Mouse (Mus musculus): ENCODE measurements around the gene Mrps31.
A peak's percentile ranks its signal among the peaks of the same experiment; 100 is the strongest.

Gene Mrps31

DNA sequence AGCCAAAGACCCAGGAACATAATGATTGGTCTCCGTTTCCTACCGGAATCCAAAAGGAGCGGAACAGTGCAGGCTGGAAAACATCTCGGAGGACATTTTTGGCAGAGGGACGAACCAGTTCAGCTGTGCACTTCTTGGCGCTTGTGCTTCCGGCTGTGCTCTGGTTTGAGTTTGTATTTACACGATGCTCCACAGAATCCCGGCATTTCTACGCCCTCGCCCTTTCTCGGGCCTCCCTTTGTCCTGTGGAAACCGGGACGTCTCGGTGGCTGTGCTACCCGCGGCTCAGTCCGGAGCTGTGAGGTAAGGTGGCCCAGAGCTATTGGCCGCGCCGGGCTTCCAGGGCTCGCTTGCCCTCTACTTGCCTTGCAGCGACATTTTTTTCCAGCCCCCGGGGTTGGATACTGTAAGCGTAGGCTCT, at the start of gene Mrps31:
Gene Mrps31, plus strand, starts transcription at position 80 of the 421 bp plus-strand sequence.
- DNase-seq, result peak; percentile 82

DNA sequence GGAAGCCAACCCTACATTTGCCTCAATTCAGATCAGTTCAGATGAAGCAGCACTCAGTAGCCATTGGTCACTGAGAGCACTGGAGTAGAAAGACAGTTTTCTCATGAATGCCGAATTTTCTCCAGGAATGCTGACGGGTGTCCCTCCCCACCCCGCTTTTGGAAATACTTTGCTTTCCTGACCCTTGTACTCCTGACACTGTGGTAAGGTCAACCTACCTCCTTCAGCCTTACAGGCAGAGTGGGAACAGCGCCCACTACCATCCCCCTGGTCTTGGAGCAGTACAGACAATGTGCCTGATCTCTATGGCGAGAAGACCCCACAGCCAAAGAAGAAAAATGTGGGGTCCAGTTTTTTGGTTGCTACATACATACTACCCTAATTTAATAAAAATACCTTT, 34.9 kb upstream of the Mrps31 start:
- DNase-seq, result no peak

DNA sequence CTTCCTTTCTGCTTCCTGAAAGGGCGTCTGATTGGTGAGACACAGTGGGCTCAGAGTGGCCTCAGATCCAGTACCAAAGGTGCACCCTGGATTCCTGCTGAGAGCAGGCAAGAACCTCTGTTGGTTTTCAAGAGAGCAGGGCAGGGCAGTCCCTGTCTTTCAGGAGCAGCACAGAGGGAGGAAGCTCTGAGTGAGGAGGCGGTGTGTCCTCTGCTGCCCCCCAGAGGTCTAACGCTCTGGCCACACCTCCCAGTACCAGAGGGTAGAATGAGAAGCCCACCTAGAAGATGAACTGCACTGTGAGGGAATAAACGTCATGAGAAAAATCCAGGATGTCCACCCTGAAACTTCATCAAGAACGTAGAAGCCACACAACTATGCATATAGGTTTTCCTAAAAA, 34.3 kb upstream of the Mrps31 start:
- DNase-seq, result no peak

DNA sequence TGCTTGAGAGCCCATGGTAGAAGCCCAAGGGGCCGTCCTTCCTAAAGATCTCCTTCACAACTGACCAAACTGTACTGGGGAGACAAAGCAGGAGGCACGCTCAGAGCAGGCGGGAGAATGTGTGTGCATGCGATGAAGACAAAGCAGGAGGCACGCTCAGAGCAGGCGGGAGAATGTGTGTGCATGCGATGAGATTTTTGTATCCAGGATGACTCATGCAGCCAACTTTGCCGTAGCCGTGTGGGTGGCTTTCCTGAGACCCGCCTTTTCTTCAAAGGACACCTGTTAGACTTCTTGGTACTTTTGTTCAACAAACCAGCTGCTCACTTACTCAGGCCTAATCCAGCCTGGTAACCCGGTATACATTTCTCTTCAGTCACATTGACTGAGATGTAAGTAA, 30.2 kb upstream of the Mrps31 start:
- DNase-seq, result no peak

DNA sequence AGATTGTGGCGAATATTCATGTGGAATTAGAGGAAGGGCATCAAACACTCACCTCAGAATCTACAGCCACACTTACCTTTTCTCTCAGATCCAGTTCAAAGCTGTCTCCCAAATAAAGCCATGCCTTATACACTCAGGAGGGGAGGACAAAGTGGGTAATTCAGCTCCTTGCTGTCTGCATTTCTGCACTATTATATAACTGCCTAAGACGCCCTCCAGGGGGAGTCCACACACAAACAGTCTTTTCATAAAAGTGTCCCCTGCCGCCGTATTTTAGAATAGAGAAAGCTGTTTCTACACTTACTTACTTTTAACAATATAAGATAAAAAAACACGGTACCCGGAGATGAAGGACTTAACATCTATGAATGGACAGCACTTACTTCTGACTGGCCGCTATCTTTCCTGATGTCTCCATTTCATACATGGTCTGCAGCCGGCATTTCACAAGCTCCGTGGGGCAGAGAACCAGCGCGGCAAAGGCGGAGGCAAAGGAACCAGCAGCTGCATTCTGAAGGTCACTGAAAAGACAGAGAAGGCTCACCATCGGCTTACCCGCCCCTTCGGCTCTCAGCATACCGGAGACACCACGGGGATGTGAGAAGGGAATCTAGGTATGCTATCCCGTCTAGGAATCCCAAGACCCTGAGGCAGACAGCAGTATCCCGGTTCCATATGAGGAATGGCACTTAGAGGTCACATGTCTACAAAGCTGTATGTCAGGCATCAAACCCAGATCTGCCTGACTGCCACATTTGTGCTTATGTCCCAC, 28.2 kb upstream of the Mrps31 start:
- no peak for DNase-seq

DNA sequence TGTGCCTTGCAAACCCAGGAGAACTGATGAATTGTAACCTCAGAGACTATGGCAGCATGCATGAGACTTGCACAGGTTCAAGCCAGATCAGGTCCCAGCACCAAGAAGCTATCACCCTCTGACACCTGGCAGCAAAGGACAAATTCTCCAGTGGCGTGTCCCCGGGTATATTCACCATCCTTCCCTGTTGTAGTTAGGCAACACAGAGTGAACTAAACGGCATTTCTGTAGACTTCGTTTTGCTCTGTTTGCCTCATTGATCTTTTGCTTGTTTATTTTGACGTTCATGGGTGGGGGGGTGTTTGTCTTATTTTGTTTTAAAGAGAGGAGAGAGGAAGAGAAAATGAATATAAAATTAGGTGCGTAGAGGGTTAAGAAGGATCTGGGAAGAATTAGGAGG, 26.0 kb upstream of the Mrps31 start:
- DNase-seq, result no peak

DNA sequence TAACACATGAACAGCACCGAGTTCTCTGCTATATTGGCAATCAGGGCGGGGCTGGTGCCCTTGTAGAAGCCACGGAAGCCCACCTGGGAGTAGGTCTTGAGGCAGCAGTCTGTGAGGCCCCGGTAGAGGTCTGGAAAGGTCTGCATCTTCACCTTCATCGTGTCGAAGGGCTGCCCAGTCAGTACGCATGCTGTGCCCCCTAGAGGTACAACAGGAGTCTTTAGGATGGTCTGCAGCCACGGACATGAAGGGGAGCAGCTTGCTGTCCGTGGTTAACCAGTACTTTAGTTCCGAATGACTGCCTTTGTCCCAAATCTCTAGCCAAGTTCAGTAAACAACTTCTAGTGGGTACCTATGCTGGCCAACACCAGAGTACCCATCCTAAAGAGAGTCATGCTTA, 21.3 kb upstream of the Mrps31 start:
- DNase-seq, result no peak

DNA sequence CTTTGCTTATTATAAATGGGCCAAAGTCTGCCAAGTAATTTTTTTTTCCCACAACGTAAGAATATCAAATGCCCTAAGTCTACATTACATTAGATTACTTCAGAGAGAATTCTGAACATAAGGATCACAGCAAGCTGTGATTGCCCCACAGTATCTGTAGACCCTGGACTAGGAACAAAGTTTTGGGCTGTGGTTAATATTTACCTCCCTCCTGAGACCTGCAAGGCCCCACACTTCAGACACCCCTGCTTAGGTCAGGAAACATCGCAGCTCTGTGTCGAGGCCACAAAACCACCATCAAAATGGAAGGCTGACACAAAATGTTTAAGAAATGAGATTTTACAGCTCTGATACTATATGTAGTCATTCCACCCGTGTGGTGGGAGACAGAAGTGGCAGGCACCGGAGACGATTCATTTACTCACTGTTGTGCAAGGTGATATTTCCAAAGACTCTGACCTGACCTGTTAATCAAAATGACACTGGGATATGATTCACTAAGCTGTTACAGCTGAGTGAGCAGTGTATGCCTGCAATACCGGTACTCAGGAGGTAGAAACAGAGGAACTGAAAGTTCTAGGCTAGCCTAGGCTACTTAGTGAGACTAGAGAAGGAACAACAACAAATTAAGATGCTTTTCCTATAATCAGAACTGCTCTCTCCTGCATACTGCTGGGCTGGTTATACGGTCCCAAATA, 20.2 kb upstream of the Mrps31 start:
- DNase-seq, result no peak

DNA sequence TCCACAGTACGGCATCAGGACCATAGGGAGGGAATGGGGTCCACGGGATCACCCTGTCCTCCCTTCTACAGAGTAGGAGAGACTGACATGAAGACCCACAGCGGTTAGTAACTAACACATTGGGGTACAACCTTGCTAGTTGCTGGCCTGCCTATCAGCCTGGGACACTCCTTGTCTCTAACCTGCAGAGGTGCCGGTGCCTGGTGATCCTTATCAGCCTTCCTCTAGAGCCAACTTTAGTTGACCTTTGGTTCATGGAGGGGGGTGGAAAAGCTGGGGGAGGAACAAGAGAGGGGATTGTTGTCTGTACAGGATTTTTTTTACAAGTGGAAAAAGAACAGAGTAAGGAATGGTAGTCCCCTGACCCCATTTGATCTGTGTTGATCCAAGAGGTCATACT, 16.7 kb upstream of the Mrps31 start:
- DNase-seq, result no peak

DNA sequence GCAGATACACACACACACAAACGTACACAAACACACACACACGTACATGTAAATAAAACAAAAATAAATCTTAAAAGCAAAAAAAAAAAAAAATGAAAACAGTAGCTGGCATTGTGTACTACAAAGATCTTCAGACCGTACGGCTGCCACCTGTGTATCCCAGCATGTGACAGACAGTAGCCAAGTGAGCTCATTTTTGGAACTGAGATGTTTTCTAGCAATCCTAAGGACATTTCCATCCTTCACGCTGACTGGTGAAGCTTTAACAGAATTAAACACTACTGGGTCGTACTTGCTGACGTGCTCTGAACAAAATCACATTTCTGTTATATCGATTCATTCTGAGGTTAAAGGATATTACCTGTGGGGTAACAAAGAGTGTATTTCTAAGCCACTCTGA, 15.9 kb upstream of the Mrps31 start:
- DNase-seq, result peak; percentile 52

DNA sequence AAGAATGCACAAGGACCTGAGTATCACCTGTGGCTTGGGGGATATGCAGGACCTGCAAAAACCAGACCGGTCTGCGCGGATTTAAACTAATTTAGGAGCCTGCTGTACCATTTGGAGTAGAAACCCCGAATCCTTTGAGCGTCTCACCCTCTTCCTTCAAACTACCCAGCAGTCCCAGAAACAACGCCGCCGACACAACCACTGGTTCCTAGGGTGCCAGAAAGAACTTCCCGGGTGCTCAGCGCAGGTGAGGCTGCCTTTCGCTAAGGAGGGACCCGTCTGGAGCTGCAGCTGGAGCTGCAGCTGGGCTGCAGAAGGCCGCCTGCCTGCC, 13.4 kb upstream of the Mrps31 start:
- no peak for DNase-seq

DNA sequence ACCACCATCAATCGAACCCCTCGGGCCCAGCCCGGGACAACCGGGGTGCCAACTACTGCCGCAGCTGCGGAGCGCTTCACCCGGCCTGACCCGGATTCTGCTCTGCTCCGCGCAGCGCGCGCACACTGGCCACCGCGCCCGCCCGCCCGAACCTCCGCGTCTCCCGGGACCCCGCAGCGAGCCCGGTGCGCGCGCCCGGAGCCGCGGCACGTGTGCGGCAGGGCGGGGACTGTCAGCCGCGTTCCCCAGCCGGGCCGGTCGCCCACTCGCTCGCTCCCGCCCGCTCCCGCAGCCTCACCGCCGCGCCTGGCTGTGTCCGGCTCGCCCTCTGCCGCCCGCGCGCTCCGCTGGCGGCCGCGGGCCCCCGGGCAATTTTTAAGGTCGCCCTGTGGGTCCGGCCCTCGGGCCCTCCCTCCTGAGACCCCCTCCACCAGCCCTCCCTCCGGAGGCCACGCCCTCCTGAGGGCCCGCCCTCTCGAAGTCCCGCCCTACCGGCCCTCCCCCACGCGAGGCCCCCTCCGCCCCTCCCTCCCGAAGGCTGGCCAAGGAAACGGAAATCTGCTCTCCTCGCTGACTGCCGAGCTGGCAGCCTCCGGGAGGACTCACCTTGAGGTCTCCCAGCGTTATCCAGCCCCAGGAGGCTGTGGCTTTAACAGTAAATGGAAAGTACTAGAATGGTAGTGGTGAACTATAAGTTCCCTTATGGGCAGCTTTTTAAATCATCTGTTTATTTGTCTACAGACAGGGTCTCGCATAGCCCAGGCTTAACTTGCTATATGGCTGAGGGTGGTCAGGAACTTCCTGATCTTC, 12.8 kb upstream of the Mrps31 start, which contains the start of gene Slc25a15:
Gene Slc25a15, minus strand, starts transcription at position 456 of the 810 bp plus-strand sequence.
- DNase-seq, result peak; percentile 89

DNA sequence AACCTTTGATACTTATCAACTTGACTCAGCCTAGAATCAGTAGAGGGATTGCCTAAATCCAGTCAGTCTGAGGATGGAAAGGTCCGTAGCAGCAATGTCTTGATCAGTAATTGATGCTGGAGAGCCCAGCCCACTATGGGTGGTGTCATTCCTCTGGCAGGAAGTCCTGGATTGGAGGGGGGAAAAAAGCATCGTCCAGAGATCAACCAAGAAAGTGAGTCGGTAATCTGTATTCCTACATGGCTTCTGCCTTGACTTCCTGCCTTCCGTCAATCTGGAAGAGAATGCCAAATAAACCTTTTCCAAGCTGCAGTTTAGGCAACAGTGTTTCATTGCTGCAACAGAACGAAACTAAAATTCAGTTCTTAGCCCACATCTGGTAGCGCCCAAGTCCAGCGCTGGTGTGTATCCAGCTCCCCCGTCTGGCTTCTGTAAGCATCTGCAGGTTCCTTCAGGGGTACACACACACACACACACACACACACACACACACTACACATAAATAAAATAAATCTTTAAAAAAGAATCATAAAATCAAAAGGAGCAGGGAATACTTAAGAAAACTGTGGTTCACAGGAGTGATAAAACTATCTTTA, 11.8 kb upstream of the Mrps31 start:
- DNase-seq, result peak; percentile 42

DNA sequence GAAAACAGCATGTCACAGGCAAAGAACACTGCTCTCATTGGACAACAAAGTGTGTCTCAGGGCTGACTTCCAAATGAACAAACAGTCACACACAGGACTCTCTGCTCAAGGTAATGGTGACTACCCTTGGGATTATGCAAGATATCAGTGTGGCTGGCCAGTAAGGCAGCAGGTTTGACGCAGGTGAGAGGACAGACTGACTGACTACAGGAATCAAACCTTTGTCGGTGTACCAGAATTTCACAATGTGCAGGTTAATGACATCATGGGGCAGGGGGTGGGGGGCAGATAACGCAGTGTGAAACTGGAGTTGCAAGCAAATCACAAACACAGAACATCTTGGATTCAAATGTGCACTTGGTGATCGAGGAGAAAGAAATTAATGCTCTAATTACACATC, 10.6 kb upstream of the Mrps31 start:
- DNase-seq, result no peak

DNA sequence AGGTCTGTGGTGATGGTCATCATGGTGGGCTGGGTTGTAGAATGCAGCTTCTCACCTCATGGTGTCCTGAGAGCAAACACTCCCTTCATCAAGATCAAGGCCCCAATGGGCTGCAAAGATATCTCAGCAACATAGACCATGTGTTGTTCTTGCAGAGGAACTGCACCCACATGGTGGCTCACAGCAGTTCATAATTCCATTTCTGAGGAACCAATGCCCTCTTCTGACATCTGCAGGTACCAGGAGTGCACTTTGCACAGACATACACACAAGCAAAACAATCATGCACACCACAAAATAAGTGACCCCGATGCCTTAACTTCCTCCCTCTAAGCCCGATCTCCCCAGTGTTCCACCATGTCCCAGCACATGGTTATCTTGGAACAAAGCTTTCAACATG, 7.9 kb upstream of the Mrps31 start:
- no peak for DNase-seq

DNA sequence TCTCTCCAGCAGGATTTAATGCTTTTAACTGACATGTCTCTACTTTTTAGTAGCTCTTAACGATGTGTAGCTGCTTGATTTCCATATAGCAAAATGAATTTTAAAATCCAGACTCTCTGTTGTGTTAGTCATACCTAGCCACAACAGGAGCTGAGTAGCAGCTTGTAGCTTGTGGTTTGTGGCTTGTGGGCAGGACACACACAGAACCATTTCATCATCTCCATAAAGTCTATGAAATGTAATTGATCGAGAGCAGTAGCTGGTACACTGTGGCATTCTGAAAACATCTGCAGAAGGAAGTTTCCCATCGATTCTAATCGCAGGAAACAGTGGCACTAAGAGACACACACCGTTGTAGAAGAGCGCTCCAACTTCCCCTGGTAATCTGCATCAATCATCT, 5.4 kb upstream of the Mrps31 start:
- DNase-seq, result no peak

DNA sequence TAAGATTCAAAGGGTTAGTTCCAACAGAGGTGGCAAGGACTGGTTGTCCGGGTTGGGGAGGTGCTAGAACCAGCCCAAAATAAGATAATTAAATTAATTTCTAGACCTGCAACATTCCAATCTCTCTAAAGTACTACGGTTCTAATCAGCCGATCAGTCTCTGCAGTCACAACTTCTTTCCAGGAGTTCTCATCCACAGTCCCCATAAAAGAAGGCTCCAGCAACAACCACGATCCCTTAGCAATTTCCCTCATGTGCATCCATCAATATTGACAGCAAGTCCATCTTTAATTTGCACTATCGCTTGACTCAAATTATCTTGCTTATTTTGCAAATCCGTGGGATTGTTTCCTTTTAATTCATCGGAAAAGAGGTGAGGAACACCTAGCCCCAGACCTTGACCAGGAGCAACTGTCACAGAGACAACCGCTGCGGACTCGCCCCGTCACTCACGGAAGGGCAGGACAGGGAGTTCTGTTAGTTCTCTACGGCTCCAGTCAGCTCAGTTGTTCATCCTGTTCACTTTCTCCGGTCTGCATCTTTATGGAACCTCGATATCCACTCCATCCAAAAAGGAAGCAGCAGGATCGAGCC, 376 bp upstream of the Mrps31 start:
- no peak for DNase-seq

DNA sequence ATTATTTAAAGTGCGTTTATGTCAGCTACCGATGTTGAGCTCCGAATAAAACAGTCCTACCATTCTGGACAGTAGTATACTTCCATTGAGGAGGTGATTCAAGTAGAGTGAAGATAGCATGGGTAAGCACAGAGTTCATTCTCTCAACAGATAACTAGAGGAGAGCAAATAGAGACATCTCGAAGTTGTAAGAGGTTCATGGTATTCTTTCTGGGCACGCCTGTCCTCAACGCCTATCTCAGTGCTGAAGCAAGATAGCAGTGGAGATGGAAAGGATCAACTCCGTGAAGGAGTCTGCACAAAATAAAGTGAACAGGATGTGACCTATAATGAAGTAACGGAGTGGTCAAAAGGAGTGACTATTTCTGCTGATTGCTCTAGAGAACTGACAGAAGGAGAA, 810 bp downstream of the Mrps31 start:
- no peak for DNase-seq

Measured in cerebellum, adult 11-12 months (tissue).